Mouse (Mus musculus) bone marrow, adult 2 months (tissue): Measurements from ENCODE around the gene Gm20820.
"Not testable (repeated sequence)": the region's sequence is repeated elsewhere in the genome, so short reads cannot be mapped to it uniquely, and the experiment has no call there.

Source experiments
- CTCF ChIP-seq: fragments of 200-500 bp; IDR thresholded peaks from 2 replicates; pipeline ENCODE4 v1.5.1; 2011; ENCODE audit warnings: low read length, control low read depth; ENCODE audit not compliant: control insufficient read depth, insufficient read depth
- POLR2A ChIP-seq: fragments of 200-500 bp; IDR thresholded peaks from 2 replicates; pipeline ENCODE4 v1.6.1; 2011; ENCODE audit warnings: low read depth, mild to moderate bottlenecking, control low read depth, low read length, borderline replicate concordance; ENCODE audit not compliant: control insufficient read depth

DNA sequence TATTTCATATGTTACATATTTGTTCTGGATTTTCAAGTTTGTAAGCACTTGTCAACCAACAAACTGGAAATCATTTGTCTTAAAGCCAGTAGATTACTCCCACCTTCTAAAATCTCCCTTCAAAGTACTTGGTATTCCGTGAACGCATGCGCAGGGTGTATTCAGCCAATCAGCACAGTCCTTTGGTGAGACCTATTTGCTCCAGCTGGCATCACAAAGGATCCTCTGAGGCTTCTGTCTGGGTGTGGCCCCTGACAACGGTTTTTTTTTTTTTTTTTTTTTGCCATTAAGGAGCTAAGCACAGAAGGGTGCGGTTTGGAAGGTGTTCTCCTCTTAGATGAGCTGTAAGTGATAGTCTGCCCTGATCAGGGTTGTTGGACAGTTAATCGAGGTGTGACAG is at the start of gene Gm20820:
- not testable (repeated sequence) for TF ChIP-seq POLR2A, CTCF
